Mouse (Mus musculus) ES-Bruce4 (cell line): ENCODE data around the gene Arid1b. TPM values are rescaled to one million over a fixed set of nuclear protein-coding genes. Genes with fewer than 3 reads are reported as not detected.

ENCODE experiments used
- H3K27ac ChIP-seq: 2 replicates; pipeline ENCODE4 v1.5.1; 2012; ENCODE audit warnings: low read length, inconsistent platforms; ENCODE audit not compliant: insufficient read depth
- H3K27me3 ChIP-seq: 2 replicates; pipeline ENCODE4 v1.6.1; 2012; ENCODE audit warnings: mild to moderate bottlenecking, low read length, inconsistent platforms; ENCODE audit not compliant: control insufficient read depth, poor library complexity, insufficient read depth, severe bottlenecking
- H3K36me3 ChIP-seq: 2 replicates; pipeline ENCODE4 v1.6.1; 2012; ENCODE audit warnings: inconsistent platforms, mild to moderate bottlenecking, low read length, moderate library complexity; ENCODE audit not compliant: control insufficient read depth, poor library complexity, insufficient read depth, severe bottlenecking
- H3K4me1 ChIP-seq: one replicate; pipeline ENCODE4 v1.8.1; 2011; ENCODE audit warnings: low read length; ENCODE audit not compliant: control insufficient read depth, insufficient read depth
- H3K4me3 ChIP-seq: 2 replicates; pipeline ENCODE4 v1.5.1; 2011; ENCODE audit warnings: low read depth, mild to moderate bottlenecking, low read length
- H3K9ac ChIP-seq: 2 replicates; pipeline ENCODE4 v1.6.1; 2012; ENCODE audit warnings: low read depth, mild to moderate bottlenecking, inconsistent platforms; ENCODE audit not compliant: poor library complexity, severe bottlenecking
- H3K9me3 ChIP-seq: replicated peaks from 2 replicates; pipeline ENCODE4 v1.6.1; 2012; ENCODE audit warnings: mild to moderate bottlenecking, low read length, inconsistent platforms; ENCODE audit not compliant: control insufficient read depth, poor library complexity, insufficient read depth, severe bottlenecking
- CTCF ChIP-seq: IDR thresholded peaks from one replicate; pipeline ENCODE4 v1.8.1; 2011; ENCODE audit warnings: low read depth, low read length
- EP300 ChIP-seq: IDR thresholded peaks from 2 replicates; pipeline ENCODE4 v1.6.1; 2011; ENCODE audit warnings: low read depth, low read length; ENCODE audit not compliant: insufficient read depth
- POLR2A ChIP-seq: IDR thresholded peaks from one replicate; pipeline ENCODE4 v1.8.1; 2011; ENCODE audit warnings: low read length; ENCODE audit not compliant: insufficient read depth
- polyA plus RNA-seq: library from polyadenylated mRNA; stranded (reverse); fragments of >200 nt; gene quantifications from 2 replicates; pipeline ENCODE4 v1.2.4, GENCODE M21; 2011; ENCODE audit warnings: low read depth; ENCODE audit not compliant: missing spikeins, insufficient read depth, insufficient read length

Arid1b gene
- polyA plus RNA-seq, 1 experiment: 20.4 TPM

GRCm38 (mm10) chr17:5072539-5072938 lies 78.4 kb downstream of the Arid1b start:
- TF ChIP-seq POLR2A: no peak
- TF ChIP-seq CTCF: no peak
- TF ChIP-seq EP300: no peak
- Histone ChIP-seq H3K36me3 (no peaks in the 10 kb centered on the region), H3K4me3 (no peak overlapping the region), H3K27ac (no peak overlapping the region), H3K27me3 (no peaks in the 10 kb centered on the region), H3K9me3 (no peaks in the 10 kb centered on the region), H3K4me1 (no peaks in the 10 kb centered on the region), H3K9ac (no peak overlapping the region)

- Histone ChIP-seq H3K27ac (no peak overlapping the region), H3K27me3 (no peaks in the 10 kb centered on the region), H3K9me3 (no peaks in the 10 kb centered on the region), H3K4me3 (no peak overlapping the region), H3K36me3 (no peaks in the 10 kb centered on the region), H3K9ac (no peak overlapping the region), H3K4me1 (no peaks in the 10 kb centered on the region)
- TF ChIP-seq POLR2A (no peak), CTCF (no peak), EP300 (no peak)
Measured at GRCm38 (mm10) chr17:5074752-5075506, 80.8 kb downstream of the Arid1b start.

GRCm38 (mm10) chr17:5077996-5078395 lies 83.9 kb downstream of the Arid1b start:
- no peak for TF ChIP-seq CTCF
- no peak for TF ChIP-seq POLR2A
- TF ChIP-seq EP300: no peak
- no peaks in the 10 kb centered on the region for H3K9me3 ChIP-seq
- no peaks in the 10 kb centered on the region for H3K36me3 ChIP-seq
- H3K4me3 ChIP-seq: no peak overlapping the region
- H3K4me1 ChIP-seq: no peaks in the 10 kb centered on the region
- no peak overlapping the region for H3K27ac ChIP-seq
- no peak overlapping the region for H3K9ac ChIP-seq
- no peaks in the 10 kb centered on the region for H3K27me3 ChIP-seq

GRCm38 (mm10) chr17:5078576-5078975 lies 84.4 kb downstream of the Arid1b start:
- H3K27me3 ChIP-seq: no peaks in the 10 kb centered on the region
- no peaks in the 10 kb centered on the region for H3K4me1 ChIP-seq
- H3K27ac ChIP-seq: no peak overlapping the region
- H3K36me3 ChIP-seq: no peaks in the 10 kb centered on the region
- H3K4me3 ChIP-seq: no peak overlapping the region
- TF ChIP-seq CTCF: no peak
- no peak overlapping the region for H3K9ac ChIP-seq
- H3K9me3 ChIP-seq: no peaks in the 10 kb centered on the region

GRCm38 (mm10) chr17:5080884-5081419 lies 86.8 kb downstream of the Arid1b start:
- Histone ChIP-seq H3K27ac (no peak overlapping the region), H3K4me1 (peaks cover 1% of the 10 kb centered on the region), H3K4me3 (no peak overlapping the region), H3K27me3 (no peaks in the 10 kb centered on the region), H3K9ac (no peak overlapping the region), H3K36me3 (no peaks in the 10 kb centered on the region), H3K9me3 (no peaks in the 10 kb centered on the region)
- no peak for TF ChIP-seq CTCF
- no peak for TF ChIP-seq EP300

- Histone ChIP-seq H3K27ac (no peak overlapping the region), H3K4me3 (no peak overlapping the region), H3K9ac (no peak overlapping the region), H3K27me3 (no peaks in the 10 kb centered on the region), H3K4me1 (peaks cover 1% of the 10 kb centered on the region), H3K9me3 (no peaks in the 10 kb centered on the region), H3K36me3 (no peaks in the 10 kb centered on the region)
- TF ChIP-seq EP300: no peak
- TF ChIP-seq CTCF: no peak
- no peak for TF ChIP-seq POLR2A
Measured at GRCm38 (mm10) chr17:5082274-5082673, 88.1 kb downstream of the Arid1b start.
